Mouse (Mus musculus) spleen, postnatal 14 days (tissue): ENCODE results near the gene Fundc1.
"Not testable (repeated sequence)": the region's sequence is repeated elsewhere in the genome, so short reads cannot be mapped to it uniquely, and the experiment has no call there.

Experiments
- DNase-seq, 2 experiments: peaks; one replicate each; pipeline ENCODE4 v3.0.0; 2021 to 2022; ENCODE audit warnings: low spot score in 2 of 2

Fundc1 gene

GRCm38 (mm10) chrX:17571621-17572459 is at the start of gene Fundc1:
Gene Fundc1, minus strand, starts transcription at chrX:17572325.
- peak; percentile 71 to 83 for DNase-seq

- no peak for DNase-seq
These were observed 39.1 kb upstream of the Fundc1 start for GRCm38 (mm10) chrX:17611253-17611652.

GRCm38 (mm10) chrX:17608763-17609162 is 36.6 kb upstream of the Fundc1 start:
- no peak for DNase-seq

GRCm38 (mm10) chrX:17607668-17608067 is 35.5 kb upstream of the Fundc1 start:
- DNase-seq = no peak

- no peak for DNase-seq
These were observed 21.2 kb upstream of the Fundc1 start for GRCm38 (mm10) chrX:17593331-17593730.

- no peak for DNase-seq
These were observed 18.6 kb upstream of the Fundc1 start for GRCm38 (mm10) chrX:17590745-17591144.

- DNase-seq = no peak
These were observed 879 bp downstream of the Fundc1 start for GRCm38 (mm10) chrX:17571271-17571620.

- DNase-seq = no peak
These were observed 3.5 kb downstream of the Fundc1 start for GRCm38 (mm10) chrX:17568670-17569069.

- DNase-seq = no peak
These were observed 6.4 kb downstream of the Fundc1 start for GRCm38 (mm10) chrX:17565743-17566142.

- DNase-seq = no peak
These were observed 7.4 kb downstream of the Fundc1 start for GRCm38 (mm10) chrX:17564732-17565131.

GRCm38 (mm10) chrX:17558746-17559145 is 13.4 kb downstream of the Fundc1 start:
- no peak for DNase-seq

GRCm38 (mm10) chrX:17554488-17554887 is 17.6 kb downstream of the Fundc1 start:
- DNase-seq = no peak

- DNase-seq = not testable (repeated sequence)
These were observed 20.5 kb downstream of the Fundc1 start for GRCm38 (mm10) chrX:17551586-17551985.

GRCm38 (mm10) chrX:17547143-17547806 is 24.9 kb downstream of the Fundc1 start:
- DNase-seq = no peak

GRCm38 (mm10) chrX:17544860-17545492 is 27.1 kb downstream of the Fundc1 start:
- DNase-seq = no peak

- DNase-seq = no peak
These were observed 34.4 kb downstream of the Fundc1 start for GRCm38 (mm10) chrX:17537701-17538100.

- DNase-seq = no peak
These were observed 45.1 kb downstream of the Fundc1 start for GRCm38 (mm10) chrX:17527008-17527407.

- no peak for DNase-seq
These were observed 50.9 kb downstream of the Fundc1 start for GRCm38 (mm10) chrX:17521221-17521716.

GRCm38 (mm10) chrX:17520086-17520485 is 52.0 kb downstream of the Fundc1 start:
- DNase-seq = no peak

GRCm38 (mm10) chrX:17514012-17514411 is 58.1 kb downstream of the Fundc1 start:
- no peak for DNase-seq

- no peak for DNase-seq
These were observed 60.0 kb downstream of the Fundc1 start for GRCm38 (mm10) chrX:17512021-17512602.
